15 mouse cellular contexts compared by ENCODE assay signal in genomic region chr5:91501361-91501760, GRCm38 (mm10).
DNase-seq lines count a peak whose midpoint lies in the region.
"Had no signal": no experiment of that assay in that cellular context is flagged by ENCODE, and none has a peak within 500 bp of the region (broad histone marks: within the 10 kb centered on the region; RNA-seq: fewer than 3 reads in every experiment).

No protein-coding gene starts in this region.

- DNase-seq in Muller cell, postnatal 12 days (ENCODE audit: inconsistent ontology term): peak; percentile 91
- no peak for DNase-seq in T-cell, adult 2 months (ENCODE audit: low spot score)
- DNase-seq: adrenal gland, adult 2 months; adrenal gland, adult 8-10 months; adrenal gland, postnatal 10 days; adrenal gland, postnatal 14 days; adrenal gland, postnatal 25 days; adrenal gland, postnatal 36 days; B cell, adult 2 months; cerebellum, adult 11 months; cerebellum, adult 11-12 months; cerebellum, adult 18-20 months; cerebellum, adult 2 months; cerebellum, adult 8-10 months; cerebellum, adult 9-10 months had no signal
